Mouse (Mus musculus): ENCODE results near the gene Cd3eap. TPM values are rescaled to one million over a fixed set of nuclear protein-coding genes. Genes with fewer than 3 reads are reported as not detected.
A peak's percentile ranks its signal among the peaks of the same experiment; 100 is the strongest.

The Cd3eap gene
- polyA plus RNA-seq (2012; rRNA removed): 12.6 and 12.7 TPM in 2 replicates

DNA sequence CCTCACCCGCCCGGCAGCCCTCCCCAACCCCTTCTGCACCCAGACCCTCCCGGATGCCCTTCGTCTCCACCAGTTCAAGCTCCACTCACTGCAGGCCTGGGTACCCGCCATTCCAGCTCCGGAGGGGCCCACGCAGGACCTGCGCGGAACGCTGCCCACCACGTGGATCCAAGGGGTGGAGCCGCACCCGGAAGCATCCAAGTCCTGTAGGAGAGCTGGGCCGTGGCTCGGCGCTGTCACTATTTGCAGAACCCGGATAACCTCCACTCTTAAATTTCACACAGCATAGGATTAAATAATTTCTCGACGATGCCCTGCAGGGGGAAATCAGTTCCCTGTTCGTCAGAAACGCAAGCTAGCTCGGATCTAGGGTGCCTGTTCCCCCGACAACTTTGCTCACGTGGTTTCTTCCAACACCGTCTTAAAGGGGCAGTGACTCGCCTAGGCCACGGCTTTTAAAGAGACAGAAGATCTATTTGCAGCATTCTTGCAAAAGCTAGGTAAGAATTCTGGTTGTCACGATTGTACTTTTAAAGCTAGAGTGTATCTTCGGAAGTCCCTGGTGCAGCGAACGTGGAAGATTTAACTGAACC is at the start of gene Cd3eap, which contains the start of gene Ppp1r13l:
Gene Cd3eap, minus strand, starts transcription at position 185 of the 593 bp plus-strand sequence.
Gene Ppp1r13l, plus strand, starts transcription at position 451 of the 593 bp plus-strand sequence.
- Histone ChIP-seq H3K4me3 (replicated peaks; ENCODE audit: insufficient read depth, low read depth, low read length) (peak within 1 kb of the TSS; percentile 96), H3K27me3 (ENCODE audit: control insufficient read depth, insufficient read depth, low read length) (no peaks in the 10 kb centered on the region), H3K27ac (ENCODE audit: insufficient read depth, low read length) (peak within 1 kb of the TSS; percentile 53; the same call in 1 of the 2 replicates), H3K4me1 (ENCODE audit: control insufficient read depth, insufficient read depth, low read length) (0 out of 2 replicates have a peak, but pooled peaks cover 5% of the 10 kb centered on the region)
- WGBS: under 1% methylated on average over 31 of the region's 31 CpGs
- peak; percentile 86 to 90 for DNase-seq
- no peak for TF ChIP-seq CTCF (IDR thresholded peaks at IDR 0.05; ENCODE audit: borderline replicate concordance, insufficient read depth, low read depth, low read length)
- peak; percentile 92 for TF ChIP-seq POLR2A (IDR thresholded peaks at IDR 0.05; ENCODE audit: borderline replicate concordance, insufficient read depth, low read length)

DNA sequence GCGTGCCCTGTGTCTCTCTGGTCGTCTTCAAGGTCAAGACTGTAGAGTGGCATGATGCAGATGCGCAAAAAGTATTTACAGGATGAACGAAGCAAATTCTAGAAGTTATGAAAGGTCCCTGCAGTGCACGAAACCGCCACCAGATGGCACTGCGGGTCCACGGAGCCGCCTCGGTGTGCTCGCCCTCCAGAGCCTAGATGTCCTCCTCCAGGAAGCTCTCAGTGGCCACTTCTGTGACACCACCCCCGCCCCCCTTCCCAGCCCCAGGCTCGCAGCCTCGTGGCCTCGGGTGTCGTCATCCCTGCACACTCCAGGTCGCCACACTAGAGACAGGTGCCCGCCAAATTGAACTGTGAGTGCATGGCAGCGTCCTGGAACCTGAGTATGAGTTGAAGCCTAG is 46.1 kb upstream of the Cd3eap start:
- no peaks in the 10 kb centered on the region; the same call in 1 of the 2 replicates for H3K4me1 ChIP-seq (ENCODE audit: control insufficient read depth, insufficient read depth, low read length)
- 4% methylated on average over 19 of the region's 19 CpGs for WGBS
- H3K27ac ChIP-seq (ENCODE audit: insufficient read depth, low read length): no peak overlapping the region
- no peak overlapping the region for H3K4me3 ChIP-seq (replicated peaks; ENCODE audit: insufficient read depth, low read depth, low read length)
- no peaks in the 10 kb centered on the region; the same call in 1 of the 2 replicates for H3K27me3 ChIP-seq (ENCODE audit: control insufficient read depth, insufficient read depth, low read length)
- peak; percentile 63 to 84 for DNase-seq
- TF ChIP-seq CTCF (IDR thresholded peaks at IDR 0.05; ENCODE audit: borderline replicate concordance, insufficient read depth, low read depth, low read length) (peak; percentile 94), POLR2A (IDR thresholded peaks at IDR 0.05; ENCODE audit: borderline replicate concordance, insufficient read depth, low read length) (no peak)

DNA sequence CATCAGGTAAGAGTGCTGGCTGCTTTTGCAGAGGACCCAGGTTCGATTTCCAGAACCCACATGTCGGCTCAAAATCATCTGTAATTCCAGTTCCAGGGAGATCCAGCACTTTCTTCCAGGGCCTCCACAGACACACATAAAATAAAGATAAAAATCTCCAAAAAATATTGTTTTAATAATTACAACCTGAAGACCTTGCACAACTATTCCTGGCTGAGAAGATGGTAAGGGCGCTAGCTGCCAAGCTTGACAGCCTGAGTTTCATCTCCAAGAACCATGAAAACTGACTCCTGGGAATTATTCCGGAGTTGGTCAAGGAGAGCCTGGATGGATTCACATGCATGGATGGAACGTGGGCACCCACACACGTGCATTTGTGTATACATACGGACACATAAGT is 45.2 kb upstream of the Cd3eap start, which contains the start of gene Ckm:
Gene Ckm, plus strand, starts transcription at position 301 of the 400 bp plus-strand sequence.
- TF ChIP-seq CTCF (IDR thresholded peaks at IDR 0.05; ENCODE audit: borderline replicate concordance, insufficient read depth, low read depth, low read length) (no peak), POLR2A (IDR thresholded peaks at IDR 0.05; ENCODE audit: borderline replicate concordance, insufficient read depth, low read length) (no peak)
- H3K27ac ChIP-seq (ENCODE audit: insufficient read depth, low read length): no peak within 1 kb of the TSS

DNA sequence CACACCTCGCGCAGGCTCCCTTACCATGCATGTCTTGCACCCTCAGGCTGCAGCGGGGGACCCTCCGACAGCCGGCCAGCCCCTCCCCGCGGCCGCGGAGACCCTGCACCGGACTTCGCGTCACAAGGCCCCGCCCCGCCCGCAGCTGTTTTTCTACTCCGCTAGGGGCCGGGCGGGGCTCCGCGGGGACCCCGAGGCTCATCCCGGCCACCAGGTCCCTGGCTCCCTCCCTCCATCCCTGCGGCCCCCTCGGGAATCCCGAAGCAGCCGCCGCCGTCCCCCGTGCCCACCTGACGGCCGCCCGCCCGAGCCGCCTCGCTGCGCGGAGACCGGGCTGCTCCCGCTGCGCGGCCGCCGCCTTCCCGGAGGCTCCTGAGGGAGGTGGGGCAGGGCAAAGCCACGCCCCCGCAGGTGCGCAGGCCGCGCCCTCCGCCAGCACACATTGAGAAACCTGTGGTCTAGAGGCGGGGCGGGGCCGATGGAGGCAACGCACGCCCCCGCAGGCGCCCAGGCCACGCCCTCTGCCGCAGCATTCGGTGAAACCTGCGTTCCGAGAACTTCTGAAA is 44.5 kb upstream of the Cd3eap start, which contains the start of gene Klc3:
Gene Klc3, minus strand, starts transcription at position 374 of the 566 bp plus-strand sequence.
- under 1% methylated on average over 62 of the region's 62 CpGs for WGBS
- DNase-seq: peak; percentile 35 to 43
- H3K4me3 ChIP-seq (replicated peaks; ENCODE audit: insufficient read depth, low read depth, low read length): no peak within 1 kb of the TSS
- no peaks in the 10 kb centered on the region; the same call in 1 of the 2 replicates for H3K27me3 ChIP-seq (ENCODE audit: control insufficient read depth, insufficient read depth, low read length)
- no peaks in the 10 kb centered on the region; the same call in 1 of the 2 replicates for H3K4me1 ChIP-seq (ENCODE audit: control insufficient read depth, insufficient read depth, low read length)
- TF ChIP-seq CTCF (IDR thresholded peaks at IDR 0.05; ENCODE audit: borderline replicate concordance, insufficient read depth, low read depth, low read length) (no peak), POLR2A (IDR thresholded peaks at IDR 0.05; ENCODE audit: borderline replicate concordance, insufficient read depth, low read length) (no peak)
- no peak within 1 kb of the TSS for H3K27ac ChIP-seq (ENCODE audit: insufficient read depth, low read length)

More for the DNA sequence above, 45.2 kb upstream of the Cd3eap start, which contains the start of gene Ckm:
- Histone ChIP-seq H3K4me3 (replicated peaks; ENCODE audit: insufficient read depth, low read depth, low read length) (no peak within 1 kb of the TSS), H3K27me3 (ENCODE audit: control insufficient read depth, insufficient read depth, low read length) (no peaks in the 10 kb centered on the region; the same call in 1 of the 2 replicates), H3K4me1 (ENCODE audit: control insufficient read depth, insufficient read depth, low read length) (no peaks in the 10 kb centered on the region; the same call in 1 of the 2 replicates)
- no peak for DNase-seq
- 34% methylated on average over 7 of the region's 7 CpGs for WGBS

DNA sequence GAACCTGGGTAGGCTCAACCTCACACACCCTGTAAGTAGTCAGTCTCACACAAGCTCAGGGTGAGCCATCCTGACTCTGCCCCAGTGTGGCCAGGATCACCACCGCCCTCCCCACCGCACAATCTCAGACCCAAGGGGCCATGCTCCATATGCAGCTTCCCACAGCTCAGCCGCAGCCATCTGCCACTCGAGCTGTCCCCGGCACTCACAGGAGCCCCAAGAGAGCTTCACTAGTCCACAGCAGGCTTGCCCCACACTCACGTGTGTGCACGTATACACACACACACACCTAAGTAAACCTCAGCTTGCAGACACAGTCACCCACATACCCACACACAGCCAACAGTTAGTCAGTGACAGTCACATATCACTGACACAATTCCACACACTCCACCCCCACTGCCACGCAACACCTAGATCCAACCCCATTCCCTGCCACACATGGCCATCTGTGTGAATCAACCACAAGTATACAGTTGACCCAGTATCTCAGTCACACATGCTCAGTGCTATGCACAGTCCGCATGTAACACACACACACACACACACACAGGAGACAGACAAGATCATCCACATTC is 43.3 kb upstream of the Cd3eap start:
- 44% methylated on average over 9 of the region's 9 CpGs for WGBS
- H3K27ac ChIP-seq (ENCODE audit: insufficient read depth, low read length): no peak overlapping the region
- no peaks in the 10 kb centered on the region; the same call in 1 of the 2 replicates for H3K4me1 ChIP-seq (ENCODE audit: control insufficient read depth, insufficient read depth, low read length)
- no peak for TF ChIP-seq CTCF (IDR thresholded peaks at IDR 0.05; ENCODE audit: borderline replicate concordance, insufficient read depth, low read depth, low read length)
- TF ChIP-seq POLR2A (IDR thresholded peaks at IDR 0.05; ENCODE audit: borderline replicate concordance, insufficient read depth, low read length): no peak
- no peak overlapping the region for H3K4me3 ChIP-seq (replicated peaks; ENCODE audit: insufficient read depth, low read depth, low read length)
- H3K27me3 ChIP-seq (ENCODE audit: control insufficient read depth, insufficient read depth, low read length): no peaks in the 10 kb centered on the region; the same call in 1 of the 2 replicates
- no peak for DNase-seq

DNA sequence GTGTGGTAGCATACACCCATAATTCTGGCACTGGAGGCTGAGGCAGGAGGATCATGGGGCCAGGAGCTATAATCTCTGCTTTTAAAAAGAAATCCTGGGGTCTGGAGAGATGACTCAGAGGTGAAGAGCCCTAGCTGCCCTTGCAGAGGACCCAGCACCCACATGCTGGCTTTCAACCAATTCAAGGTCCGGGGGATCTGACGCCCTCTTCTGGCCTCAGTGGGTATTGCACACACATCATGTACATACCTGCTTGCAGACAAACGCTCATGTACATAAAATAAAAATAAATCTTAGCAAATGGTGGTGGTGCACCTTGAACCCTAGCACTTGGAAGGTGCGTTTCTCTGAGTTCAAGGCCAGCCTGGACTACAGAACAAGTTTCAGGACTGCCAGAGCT is 41.7 kb upstream of the Cd3eap start:
- Histone ChIP-seq H3K27me3 (ENCODE audit: control insufficient read depth, insufficient read depth, low read length) (no peaks in the 10 kb centered on the region; the same call in 1 of the 2 replicates), H3K4me1 (ENCODE audit: control insufficient read depth, insufficient read depth, low read length) (no peaks in the 10 kb centered on the region; the same call in 1 of the 2 replicates), H3K4me3 (replicated peaks; ENCODE audit: insufficient read depth, low read depth, low read length) (no peak overlapping the region), H3K27ac (ENCODE audit: insufficient read depth, low read length) (no peak overlapping the region)
- 76% methylated on average over 4 of the region's 4 CpGs for WGBS
- DNase-seq: no peak
- no peak for TF ChIP-seq POLR2A (IDR thresholded peaks at IDR 0.05; ENCODE audit: borderline replicate concordance, insufficient read depth, low read length)
- no peak for TF ChIP-seq CTCF (IDR thresholded peaks at IDR 0.05; ENCODE audit: borderline replicate concordance, insufficient read depth, low read depth, low read length)

DNA sequence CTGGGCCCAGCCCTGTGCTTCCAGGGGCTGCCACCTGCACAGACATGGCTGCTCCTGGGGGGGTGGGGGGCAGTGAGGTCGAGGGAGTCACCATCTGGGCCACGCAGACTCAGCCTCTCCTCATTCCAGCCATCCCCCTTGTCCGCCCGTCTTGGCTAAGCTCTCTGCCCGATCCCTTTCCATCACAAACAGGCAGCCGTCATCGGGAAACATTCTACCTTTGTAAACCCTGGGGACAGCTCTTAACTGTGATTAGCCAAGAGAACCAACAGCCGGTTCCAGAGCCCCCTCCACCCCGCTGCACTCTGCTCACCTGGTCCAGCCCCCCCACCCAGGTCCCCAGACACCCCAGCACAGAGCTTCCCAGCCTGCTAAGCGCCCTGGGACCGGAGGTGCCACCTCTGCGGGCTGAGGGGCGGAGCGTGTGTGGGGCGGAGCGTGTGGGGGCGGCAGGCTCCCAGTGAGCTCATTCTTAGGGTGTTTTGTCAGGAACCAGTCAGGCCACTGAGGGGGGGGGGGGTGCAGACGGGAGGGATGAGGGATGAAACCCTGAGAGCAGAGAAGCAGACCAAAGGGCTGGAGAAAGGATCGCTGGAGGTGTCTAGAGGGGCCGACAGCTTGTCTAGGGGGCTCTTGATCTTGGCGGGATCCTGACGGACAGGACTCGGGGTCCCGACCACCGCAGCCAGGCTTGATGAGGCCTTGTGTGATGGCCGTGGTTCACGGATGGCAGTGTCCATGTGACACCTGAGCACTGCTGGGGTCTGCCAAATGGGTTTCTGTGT is 40.4 kb upstream of the Cd3eap start:
- Histone ChIP-seq H3K27me3 (ENCODE audit: control insufficient read depth, insufficient read depth, low read length) (no peaks in the 10 kb centered on the region; the same call in 1 of the 2 replicates), H3K27ac (ENCODE audit: insufficient read depth, low read length) (no peak overlapping the region), H3K4me1 (ENCODE audit: control insufficient read depth, insufficient read depth, low read length) (no peaks in the 10 kb centered on the region; the same call in 1 of the 2 replicates), H3K4me3 (replicated peaks; ENCODE audit: insufficient read depth, low read depth, low read length) (no peak overlapping the region)
- DNase-seq: no peak
- WGBS: 6% methylated on average over 26 of the region's 27 CpGs
- TF ChIP-seq CTCF (IDR thresholded peaks at IDR 0.05; ENCODE audit: borderline replicate concordance, insufficient read depth, low read depth, low read length) (no peak), POLR2A (IDR thresholded peaks at IDR 0.05; ENCODE audit: borderline replicate concordance, insufficient read depth, low read length) (no peak)
